Mouse (Mus musculus) adipose tissue, adult 10 weeks (tissue): ENCODE measurements around the gene Plin4. TPM values are rescaled to one million over a fixed set of nuclear protein-coding genes. Genes with fewer than 3 reads are reported as not detected.

Experiments used
- polyA plus RNA-seq: library from polyadenylated mRNA; stranded (reverse); fragments of 350-450 nt; fragmentation: Illumina TruSeq; extraction: RNeasy Lipid Tissue Mini Kit (QIAGEN cat#74804); gene quantifications from one replicate; pipeline ENCODE4 v1.2.3, GENCODE M21; 2014; ENCODE audit warnings: low read depth, low replicate concordance

The Plin4 gene
- 510 TPM for polyA plus RNA-seq

GRCm38 (mm10) chr17:56109219-56110051 is at the start of gene Plin4:
Gene Plin4 (minus strand): TSS chr17:56109803.

GRCm38 (mm10) chr17:56139858-56140595 is 30.4 kb upstream of the Plin4 start, which contains the start of gene Sema6b:
Gene Sema6b (minus strand): TSS chr17:56140343.

GRCm38 (mm10) chr17:56121826-56122225 is 12.2 kb upstream of the Plin4 start, which contains the start of gene Lrg1:
Gene Lrg1 (minus strand): TSS chr17:56122001.

GRCm38 (mm10) chr17:56117251-56117710 is 7.7 kb upstream of the Plin4 start, which contains the start of gene Plin5:
Gene Plin5 (minus strand): TSS chr17:56117596.

GRCm38 (mm10) chr17:56078880-56079795 is 30.5 kb downstream of the Plin4 start, which contains the start of gene Hdgfl2:
Gene Hdgfl2 (plus strand): TSS chr17:56079634.

GRCm38 (mm10) chr17:56074827-56075208 is 34.8 kb downstream of the Plin4 start, which contains the start of gene Ubxn6:
Gene Ubxn6 (minus strand): TSS chr17:56075028.

Other genes starting within 250 kb of the Plin4 start
- 4.8 TPM for gene Zfp119a, start 230.9 kb downstream of the Plin4 start, polyA plus RNA-seq
- gene Zfp959, start 217.7 kb downstream of the Plin4 start, polyA plus RNA-seq = 9.7 TPM
- gene Zfp119b, start 160.3 kb downstream of the Plin4 start, polyA plus RNA-seq = 7.1 TPM
- gene Ebi3, start 157.2 kb downstream of the Plin4 start, polyA plus RNA-seq = 2.5 TPM
- gene Yju2, start 150.7 kb downstream of the Plin4 start, polyA plus RNA-seq = 10.1 TPM
- 2.6 TPM for gene Shd, start 139.3 kb downstream of the Plin4 start, polyA plus RNA-seq
- not detected for gene Fsd1, start 123.3 kb downstream of the Plin4 start, polyA plus RNA-seq
- gene Stap2, start 104.2 kb downstream of the Plin4 start, polyA plus RNA-seq = 51.0 TPM
- 53.2 TPM for gene Mpnd, start 104.1 kb downstream of the Plin4 start, polyA plus RNA-seq
- 43.8 TPM for gene Sh3gl1, start 73.2 kb downstream of the Plin4 start, polyA plus RNA-seq
- gene Chaf1a, start 69.4 kb downstream of the Plin4 start, polyA plus RNA-seq = 4.7 TPM
- gene Ubxn6, start 34.8 kb downstream of the Plin4 start, polyA plus RNA-seq = 75.3 TPM
- gene Hdgfl2, start 30.2 kb downstream of the Plin4 start, polyA plus RNA-seq = 58.6 TPM
- gene Plin5, start 7.8 kb upstream of the Plin4 start, polyA plus RNA-seq = 10.4 TPM
- 160 TPM for gene Lrg1, start 12.2 kb upstream of the Plin4 start, polyA plus RNA-seq
- gene Sema6b, start 30.5 kb upstream of the Plin4 start, polyA plus RNA-seq = 5.5 TPM
- gene Tnfaip8l1, start 52.7 kb upstream of the Plin4 start, polyA plus RNA-seq = 1.7 TPM
- 63.5 TPM for gene Mydgf, start 74.1 kb upstream of the Plin4 start, polyA plus RNA-seq
- gene Dpp9, start 109.1 kb upstream of the Plin4 start, polyA plus RNA-seq = 24.6 TPM
- gene Fem1a, start 147.0 kb upstream of the Plin4 start, polyA plus RNA-seq = 14.1 TPM
- gene Ticam1, start 167.0 kb upstream of the Plin4 start, polyA plus RNA-seq = 14.9 TPM
- gene Plin3, start 183.1 kb upstream of the Plin4 start, polyA plus RNA-seq = 42.2 TPM
- gene Arrdc5, start 190.5 kb upstream of the Plin4 start, polyA plus RNA-seq = 3.3 TPM
- gene Uhrf1, start 193.5 kb upstream of the Plin4 start, polyA plus RNA-seq = 6.0 TPM
- gene Kdm4b, start 216.3 kb upstream of the Plin4 start, polyA plus RNA-seq = 28.3 TPM